Mouse (Mus musculus) heart, postnatal 36 days (tissue): ENCODE data around the gene Grn. TPM values are rescaled to one million over a fixed set of nuclear protein-coding genes. Genes with fewer than 3 reads are reported as not detected.
"Not testable (repeated sequence)": the region's sequence is repeated elsewhere in the genome, so short reads cannot be mapped to it uniquely, and the experiment has no call there.

ENCODE experiments used
- DNase-seq, 2 experiments: peaks; one replicate each; pipeline ENCODE4 v3.0.0; 2021 to 2022
- intact Hi-C: fragments of 180-260 bp; cut with DNase I; formaldehyde crosslinking; loops from one replicate; pipeline ENCODE4 v1.15.1; 2025
- total RNA-seq, 2 experiments: library from RNA; stranded (reverse); gene quantifications; 2 replicates each; pipeline ENCODE4 v1.2.3; 2021

Gene Grn
- total RNA-seq, 2 experiments from 2014 or later = 113 to 122 TPM

GRCm38 (mm10) chr11:102400513-102401084 lies 29.5 kb upstream of the Grn start:
- no peak for DNase-seq
- intact Hi-C loops = no loop called here

- intact Hi-C loops = no loop called here
- no peak for DNase-seq
Measured at GRCm38 (mm10) chr11:102401898-102402500, 28.1 kb upstream of the Grn start.

DNA sequence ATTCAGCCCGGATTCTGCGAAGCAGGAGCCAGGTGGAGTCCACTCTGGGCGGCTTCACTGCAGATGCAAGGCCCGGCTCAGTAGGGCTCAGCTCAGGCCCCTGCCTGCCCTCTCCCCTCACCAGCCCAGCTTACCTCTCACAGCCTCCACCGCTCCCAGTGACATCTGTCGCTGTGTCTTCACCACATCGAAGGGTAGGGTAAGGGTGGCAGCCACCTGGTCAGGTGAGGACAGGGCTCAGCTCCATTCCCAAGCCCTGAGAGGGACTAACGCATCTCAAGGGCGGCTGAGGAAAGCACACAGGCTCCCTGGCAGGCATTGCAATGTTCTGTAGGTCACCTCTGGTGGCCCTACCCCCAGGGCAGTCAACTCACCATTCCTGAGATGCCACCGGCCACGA lies 26.5 kb upstream of the Grn start:
- DNase-seq = no peak
- intact Hi-C loops = no loop called here

DNA sequence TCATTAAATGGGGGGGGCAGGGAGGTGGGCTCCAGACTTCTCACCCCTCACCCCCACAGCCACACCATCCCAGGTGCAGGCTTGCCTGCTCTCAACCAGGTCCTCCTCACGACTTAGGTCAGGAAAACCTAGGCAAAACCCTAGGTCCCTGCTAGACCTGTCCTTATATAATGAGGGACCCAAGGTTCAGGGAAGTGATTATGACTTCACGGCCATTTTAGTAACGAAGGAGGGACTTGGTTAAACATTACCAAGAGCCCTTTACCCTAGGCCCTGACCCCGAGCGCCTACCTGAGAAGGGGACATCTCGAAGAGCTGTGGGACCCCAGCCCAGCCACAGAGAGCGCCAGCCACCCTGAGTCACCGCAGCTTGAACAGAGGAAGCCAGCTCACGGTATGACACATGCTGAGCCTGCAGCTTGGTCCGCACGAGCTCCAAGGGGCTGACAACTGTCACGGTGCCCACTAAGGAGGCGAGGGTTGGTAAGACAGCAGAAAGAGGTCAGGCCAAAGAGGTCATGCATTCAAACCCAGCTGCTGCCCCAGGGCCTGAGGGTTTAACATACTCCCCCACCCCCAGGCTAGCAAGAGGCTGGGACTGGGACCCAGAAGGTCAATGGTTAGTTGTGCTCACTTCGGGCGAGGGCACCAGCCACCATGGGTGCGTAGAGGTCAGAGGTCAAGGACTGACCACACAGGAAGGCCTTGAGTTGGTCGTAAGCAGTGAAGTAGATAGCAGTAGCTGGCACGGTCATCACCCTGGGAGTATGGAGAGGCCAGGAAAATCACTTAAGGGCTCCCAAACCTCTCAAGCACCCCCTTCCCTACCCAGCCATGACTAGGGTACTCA lies 25.7 kb upstream of the Grn start:
- no peak for DNase-seq
- intact Hi-C loops = no loop called here

GRCm38 (mm10) chr11:102405544-102406285 lies 24.4 kb upstream of the Grn start:
- intact Hi-C loops = loop anchor here (1.0 kb wide), 1 partner anchor 85 kb away; no protein-coding TSS in a partner anchor
- no peak for DNase-seq

- no peak for DNase-seq
- intact Hi-C loops = loop anchor here (1.0 kb wide), 1 partner anchor 86 kb away; no protein-coding TSS in a partner anchor
Measured at GRCm38 (mm10) chr11:102406401-102406800, 23.7 kb upstream of the Grn start.

- intact Hi-C loops = loop anchor here (1.0 kb wide), 2 partner anchors 87 to 91 kb away; no protein-coding TSS in a partner anchor
Measured at GRCm38 (mm10) chr11:102406900-102407833, 22.9 kb upstream of the Grn start.

GRCm38 (mm10) chr11:102407834-102408215 lies 22.3 kb upstream of the Grn start, which contains the start of gene Slc25a39:
Slc25a39 (minus strand) TSS chr11:102407946.
- intact Hi-C loops = loop anchor here (1.0 kb wide), 1 partner anchor 92 kb away; no protein-coding TSS in a partner anchor
- DNase-seq = no peak

More at GRCm38 (mm10) chr11:102406900-102407833, 22.9 kb upstream of the Grn start:
- peak; percentile 94 to 96 for DNase-seq

DNA sequence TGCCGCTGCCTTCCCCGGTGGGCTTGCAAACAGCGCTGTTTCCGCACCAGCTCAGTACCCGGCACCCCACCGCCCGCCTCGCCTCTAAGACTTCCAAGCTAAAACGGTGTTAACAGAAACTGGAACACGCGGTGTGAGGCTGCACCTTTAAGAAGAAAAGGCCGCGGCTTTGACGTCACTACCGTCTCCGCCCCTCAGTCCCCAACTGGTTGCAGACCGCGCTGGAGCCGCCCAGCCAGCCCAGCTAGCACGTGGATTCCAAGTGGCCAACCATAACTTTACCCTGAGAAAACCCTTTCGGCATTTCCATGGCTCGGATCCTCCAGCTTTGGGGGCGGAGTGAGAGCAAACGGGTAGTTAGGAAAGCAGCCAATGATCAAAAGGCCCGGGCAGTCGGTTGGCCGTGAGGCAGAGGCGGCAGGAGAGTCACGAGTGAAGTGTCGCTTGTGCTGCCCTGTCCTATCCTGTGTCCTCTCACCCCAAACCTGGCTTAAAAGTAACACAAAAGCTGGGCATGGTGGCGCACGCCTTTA lies 21.7 kb upstream of the Grn start:
- intact Hi-C loops = no loop called here
- DNase-seq = peak; percentile 95 to 97

- intact Hi-C loops = no loop called here
Measured at GRCm38 (mm10) chr11:102408888-102409794, 21.0 kb upstream of the Grn start.

DNA sequence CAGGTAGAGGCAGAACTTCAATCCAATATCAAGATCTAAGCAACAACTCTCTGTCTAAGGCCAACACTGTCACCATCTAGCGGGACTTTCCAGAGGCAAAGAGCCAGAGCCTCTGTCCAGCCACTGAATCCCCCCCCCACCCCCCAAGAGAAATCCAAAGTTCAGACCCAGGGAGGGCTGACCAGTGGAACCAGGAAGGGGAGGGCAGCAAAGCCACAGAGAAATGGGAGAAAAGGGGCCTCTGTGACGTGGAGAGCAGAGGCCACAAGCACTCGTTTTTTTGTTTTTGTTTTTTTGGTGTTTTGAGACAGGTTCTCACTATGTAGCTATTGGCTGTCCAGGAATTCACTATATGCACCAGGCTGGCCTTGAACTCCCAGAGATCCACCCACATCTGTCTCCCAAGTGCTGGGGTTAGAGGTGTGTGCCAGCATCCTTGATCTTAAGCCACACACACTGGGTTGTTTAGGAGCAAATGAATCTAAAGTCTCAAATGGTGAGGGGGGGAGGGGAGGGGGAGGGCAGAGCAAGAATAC lies 20.3 kb upstream of the Grn start:
- intact Hi-C loops = no loop called here
- no peak for DNase-seq

More at GRCm38 (mm10) chr11:102408888-102409794, 21.0 kb upstream of the Grn start:
- no peak for DNase-seq

DNA sequence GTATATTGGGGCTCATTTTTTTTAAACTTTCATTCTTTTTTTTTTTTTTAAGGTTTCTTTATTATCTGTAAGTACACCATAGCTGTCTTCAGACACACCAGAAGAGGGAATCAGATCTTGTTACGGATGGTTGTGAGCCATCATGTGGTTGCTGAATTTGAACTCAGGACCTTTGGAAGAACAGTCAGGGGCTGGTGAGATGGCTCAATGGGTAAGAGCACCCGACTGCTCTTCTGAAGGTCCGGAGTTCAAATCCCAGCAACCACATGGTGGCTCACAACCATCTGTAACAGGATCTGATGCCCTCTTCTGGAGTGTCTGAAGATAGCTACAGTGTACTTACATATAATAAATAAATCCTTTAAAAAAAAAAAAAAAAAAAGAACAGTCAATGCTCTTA lies 19.8 kb upstream of the Grn start:
- intact Hi-C loops, DNase-seq: not testable (repeated sequence)

- intact Hi-C loops = loop anchor here (1.0 kb wide), 1 partner anchor 102 kb away; no protein-coding TSS in a partner anchor
- DNase-seq = no peak
Measured at GRCm38 (mm10) chr11:102411061-102411460, 19.1 kb upstream of the Grn start.

DNA sequence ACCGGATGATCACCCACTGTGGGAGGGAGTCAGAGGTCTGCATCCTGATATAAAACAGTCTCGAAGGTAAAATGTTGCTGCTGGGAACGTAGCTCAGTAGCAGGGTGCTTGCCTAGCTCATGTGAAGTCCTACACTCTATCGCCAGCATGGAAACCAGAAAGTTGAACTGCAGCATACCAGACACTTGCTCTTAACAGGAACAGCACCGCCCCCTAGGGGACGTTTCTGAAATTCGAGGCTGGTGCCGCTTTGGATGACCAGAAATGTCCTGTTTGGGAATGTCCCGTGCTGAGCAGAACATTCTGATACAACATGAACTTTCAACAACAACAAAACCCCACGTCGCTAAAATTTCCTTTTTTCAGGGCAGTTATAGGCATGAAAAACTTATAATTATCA lies 18.4 kb upstream of the Grn start:
- intact Hi-C loops = loop anchor here (1.0 kb wide), 1 partner anchor 102 kb away; no protein-coding TSS in a partner anchor
- peak; percentile 91 to 95 for DNase-seq

DNA sequence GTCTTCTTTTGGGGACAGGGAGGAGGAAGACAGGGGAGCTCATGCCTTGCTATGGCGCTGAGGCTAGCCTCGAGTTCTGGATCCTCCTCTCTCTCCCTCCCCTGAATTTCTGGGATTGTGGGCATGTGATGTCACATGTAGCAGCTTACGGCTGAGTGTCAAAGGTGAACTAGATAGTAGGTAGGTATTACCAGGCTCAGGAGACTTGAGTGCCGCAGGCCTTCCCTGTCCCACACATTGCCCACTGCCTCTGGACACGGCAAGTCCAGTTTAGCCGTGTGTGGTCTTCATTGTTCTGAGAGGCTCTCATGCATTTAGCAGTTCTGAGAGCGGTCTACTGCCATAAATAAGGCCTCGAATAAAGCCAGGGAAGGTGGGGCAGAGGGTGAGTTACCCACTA lies 17.1 kb upstream of the Grn start:
- no peak for DNase-seq
- intact Hi-C loops = loop anchor here (1.0 kb wide), 1 partner anchor 15 kb away; no protein-coding TSS in a partner anchor

GRCm38 (mm10) chr11:102415034-102415802 lies 14.9 kb upstream of the Grn start:
- intact Hi-C loops = no loop called here
- no peak for DNase-seq

DNA sequence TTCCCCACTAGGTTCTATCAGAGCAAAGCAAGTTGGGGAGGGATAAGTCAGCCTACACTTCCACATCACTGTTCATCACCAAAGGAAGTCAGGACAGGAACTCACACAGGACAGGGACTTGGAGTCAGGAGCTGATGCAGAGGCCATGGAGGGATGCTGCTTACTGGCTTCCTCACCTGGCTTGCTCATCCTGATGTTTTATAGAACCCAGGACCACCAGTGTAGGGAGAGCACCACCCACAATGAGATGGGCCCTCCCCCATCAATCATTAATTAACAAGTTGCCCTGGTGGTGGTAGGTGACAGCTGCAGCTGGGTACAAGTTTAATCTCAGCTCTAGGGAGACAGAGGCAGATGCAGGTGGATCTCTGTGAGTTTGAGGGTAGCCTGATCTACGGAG lies 13.0 kb upstream of the Grn start:
- intact Hi-C loops = no loop called here
- no peak for DNase-seq
